Mouse (Mus musculus) forebrain, embryonic 12.5 days (tissue): ENCODE measurements at regions not wholly inside any gene's neighbourhood (a gene's known extent, or its start where the extent isn't known, plus 50 kb on each side); places are given as distances from the start of the nearest gene placed in this dataset.

Source experiments
- ATAC-seq: fragments of 200-750 bp; cut with Nextera tagmentation; 2 replicates; pipeline ENCODE4 v1.8.0; 2017; ENCODE audit warnings: moderate TSS enrichment; ENCODE audit not compliant: low FRiP score
- H3K27ac ChIP-seq: fragments of 300-500 bp; sonication (generic); 2 replicates; pipeline ENCODE4 v1.5.1; 2016; ENCODE audit warnings: mild to moderate bottlenecking
- H3K27me3 ChIP-seq: fragments of 300-500 bp; sonication (generic); 2 replicates; pipeline ENCODE4 v1.6.1; 2016; ENCODE audit warnings: mild to moderate bottlenecking
- H3K36me3 ChIP-seq: fragments of 300-500 bp; sonication (generic); replicated peaks from 2 replicates; pipeline ENCODE4 v1.6.1; 2016; ENCODE audit warnings: mild to moderate bottlenecking
- H3K4me1 ChIP-seq: fragments of 300-500 bp; sonication (generic); 2 replicates; pipeline ENCODE4 v1.6.1; 2016
- H3K4me2 ChIP-seq: fragments of 300-500 bp; sonication (generic); 2 replicates; pipeline ENCODE4 v1.6.1; 2016; ENCODE audit warnings: mild to moderate bottlenecking, moderate library complexity
- H3K4me3 ChIP-seq: fragments of 300-500 bp; sonication (generic); replicated peaks from 2 replicates; pipeline ENCODE4 v1.5.1; 2016; ENCODE audit warnings: mild to moderate bottlenecking
- H3K9ac ChIP-seq: fragments of 300-500 bp; sonication (generic); 2 replicates; pipeline ENCODE4 v1.6.1; 2016; ENCODE audit warnings: mild to moderate bottlenecking
- H3K9me3 ChIP-seq: fragments of 300-500 bp; sonication (generic); 2 replicates; pipeline ENCODE4 v1.6.1; 2016
- WGBS: fragments of 180-500 bp; shearing (Covaris S2); methylation state at CpG from one replicate; pipeline ENCODE4 v1.1.7; 2016; 5-methylcytosine and 5-hydroxymethylcytosine counted together

DNA sequence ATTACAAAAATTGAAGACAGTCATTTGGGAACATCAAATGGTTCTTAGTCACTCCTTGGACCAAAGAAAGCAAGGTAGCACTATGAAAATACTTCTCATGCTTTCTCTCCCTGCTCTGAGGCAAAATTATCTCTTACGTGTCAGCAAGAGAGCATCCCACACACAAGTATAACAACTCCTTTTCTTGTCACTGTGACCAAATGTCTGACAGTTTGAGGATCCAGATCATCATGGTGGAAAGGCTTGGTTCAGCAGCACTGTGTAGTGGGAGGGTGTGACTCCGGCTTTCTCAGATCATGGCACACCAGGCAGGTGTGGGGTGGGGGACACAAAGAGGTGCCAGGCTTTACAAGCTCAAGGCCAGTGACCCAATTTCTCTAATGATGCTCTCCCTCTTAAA, 113.5 kb downstream of the Neurod6 start:
- Histone ChIP-seq H3K4me3 (no peak overlapping the region), H3K27ac (no peak overlapping the region), H3K27me3 (no peaks in the 10 kb centered on the region), H3K36me3 (no peaks in the 10 kb centered on the region), H3K4me1 (no peaks in the 10 kb centered on the region), H3K9ac (no peak overlapping the region), H3K9me3 (no peaks in the 10 kb centered on the region), H3K4me2 (no peak overlapping the region)
- WGBS: 92% methylated on average over 2 of the region's 2 CpGs
- ATAC-seq: no peak

DNA sequence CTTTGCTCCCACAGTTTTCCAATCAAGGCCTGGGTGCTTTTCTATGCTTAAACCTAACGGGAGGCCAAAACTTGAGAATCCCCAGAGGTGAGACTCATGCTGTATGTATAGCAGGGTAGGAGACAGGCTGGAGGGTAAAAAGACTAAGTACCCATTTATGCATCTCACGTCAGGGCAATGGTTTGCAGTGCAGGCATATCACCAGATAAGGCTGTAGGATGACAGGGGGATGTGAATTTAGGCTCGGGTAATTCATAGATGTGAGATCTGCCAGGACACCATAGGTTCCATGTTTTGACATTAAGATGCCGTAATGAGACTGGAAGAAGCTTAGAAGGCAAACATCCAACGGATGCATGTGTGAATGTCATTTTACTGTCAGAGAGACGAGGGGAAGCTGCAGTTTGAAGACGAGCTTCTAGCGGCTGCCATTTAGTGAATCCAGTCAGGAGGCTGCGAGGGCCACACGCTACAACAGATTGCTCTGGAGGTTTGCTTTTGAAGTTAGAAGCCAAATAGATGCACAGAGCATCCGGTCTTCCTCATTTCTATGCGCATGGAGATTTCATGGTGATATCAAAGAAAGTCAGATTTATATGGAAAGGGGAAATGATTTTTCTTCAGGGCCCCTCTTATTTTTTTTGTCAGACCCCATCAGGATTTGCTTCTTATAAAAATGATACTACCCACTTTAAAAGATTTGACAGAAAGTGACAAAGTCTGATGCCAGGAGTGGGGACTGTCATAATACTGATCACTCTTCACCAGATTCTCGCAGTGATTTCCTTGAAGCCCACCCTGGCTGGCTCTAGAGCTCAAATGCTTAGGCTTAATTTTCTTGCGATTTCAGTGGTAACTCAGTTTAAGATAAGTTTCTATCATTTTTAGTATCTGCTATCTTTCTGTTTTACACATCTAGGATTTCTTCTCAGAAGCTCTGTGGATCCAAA, 113.8 kb downstream of the Adcyap1r1 start:
- 77% methylated on average over 14 of the region's 14 CpGs for WGBS
- no peak overlapping the region for H3K27ac ChIP-seq
- H3K4me3 ChIP-seq: no peak overlapping the region
- no peak overlapping the region for H3K4me2 ChIP-seq
- H3K4me1 ChIP-seq: no peaks in the 10 kb centered on the region
- no peaks in the 10 kb centered on the region for H3K9me3 ChIP-seq
- H3K36me3 ChIP-seq: no peaks in the 10 kb centered on the region
- H3K27me3 ChIP-seq: no peaks in the 10 kb centered on the region
- ATAC-seq: no peak
- no peak overlapping the region for H3K9ac ChIP-seq

DNA sequence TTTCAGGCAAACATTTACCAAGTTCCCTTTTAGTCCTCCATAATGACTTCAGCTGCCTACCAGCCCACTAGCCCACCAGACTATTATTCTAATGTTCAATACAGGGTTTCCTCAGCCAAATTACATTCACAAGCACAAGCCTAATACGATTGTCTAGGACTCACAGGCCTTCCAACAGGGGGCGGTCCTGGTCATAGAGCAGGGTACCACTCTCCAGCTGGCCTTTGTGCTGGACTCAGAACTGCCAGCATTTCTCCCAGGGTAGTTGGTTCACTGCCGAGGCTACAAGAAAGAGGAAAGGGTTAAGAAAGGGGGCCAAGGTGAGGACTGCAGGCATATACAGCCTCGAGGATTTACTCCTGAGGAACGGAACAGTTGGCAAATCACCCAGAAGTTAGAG, 108.8 kb downstream of the Adcyap1r1 start:
- no peak for ATAC-seq
- Histone ChIP-seq H3K9me3 (no peaks in the 10 kb centered on the region), H3K4me2 (no peak overlapping the region), H3K36me3 (no peaks in the 10 kb centered on the region), H3K27me3 (no peaks in the 10 kb centered on the region; the same call in 1 of the 2 replicates), H3K27ac (no peak overlapping the region), H3K9ac (no peak overlapping the region), H3K4me1 (no peaks in the 10 kb centered on the region), H3K4me3 (no peak overlapping the region)
- 61% methylated on average over 5 of the region's 5 CpGs for WGBS

GRCm38 (mm10) chr6:55559797-55560196, 108.0 kb downstream of the Adcyap1r1 start:
- Histone ChIP-seq H3K9me3 (no peaks in the 10 kb centered on the region), H3K4me1 (no peaks in the 10 kb centered on the region), H3K27me3 (no peaks in the 10 kb centered on the region; the same call in 1 of the 2 replicates), H3K4me3 (no peak overlapping the region), H3K27ac (no peak overlapping the region), H3K9ac (no peak overlapping the region), H3K36me3 (no peaks in the 10 kb centered on the region), H3K4me2 (no peak overlapping the region)
- WGBS: 91% methylated on average over 11 of the region's 11 CpGs
- no peak for ATAC-seq
